In genomic region chr2:3713682-3714361, GRCm38 (mm10) we compare ENCODE assay signal across 8 mouse cellular contexts.
DNase-seq lines count a peak whose midpoint lies in the region; ATAC-seq lines count a peak whose summit lies in the region.

No protein-coding gene starts in this region.

- peak overlapping the region; percentile 88 for H3K9ac ChIP-seq in heart, embryonic 11.5 days (ENCODE audit: low read depth, low read length)

- 0 out of 2 replicates have a peak, but pooled peaks cover 2% of the 10 kb centered on the region for H3K27me3 ChIP-seq in heart, embryonic 11.5 days (ENCODE audit: control insufficient read depth, insufficient read depth, low read length)
- H3K27me3 ChIP-seq in megakaryocyte, embryonic 14.5 days (replicated peaks) = no peaks in the 10 kb centered on the region

- H3K4me1 ChIP-seq in heart, embryonic 11.5 days (ENCODE audit: control insufficient read depth, insufficient read depth, low read length) = peaks cover 13% of the 10 kb centered on the region
- peaks cover 83% of the 10 kb centered on the region for H3K4me1 ChIP-seq in megakaryocyte, embryonic 14.5 days

- H3K4me2 ChIP-seq in heart, embryonic 11.5 days = peak overlapping the region; percentile 81

- WGBS in heart, embryonic 11.5 days (ENCODE audit: insufficient replicate concordance) = 1% methylated on average over 34 of the region's 38 CpGs

- peak; percentile 9; the same call in 1 of the 2 replicates for ATAC-seq in common myeloid progenitor, adult 5-6 weeks (replicated peaks; ENCODE audit: low read depth, poor library complexity, severe bottlenecking)
- peak; percentile 71 for ATAC-seq in heart, embryonic 11.5 days (replicated peaks; ENCODE audit: insufficient number of reproducible peaks, low FRiP score, low TSS enrichment)

- H3K27ac ChIP-seq in heart, embryonic 11.5 days (ENCODE audit: low read depth, low read length) = peak overlapping the region; percentile 73

- no peaks in the 10 kb centered on the region for H3K36me3 ChIP-seq in heart, embryonic 11.5 days (ENCODE audit: control insufficient read depth, insufficient read depth, low read length)
- no peaks in the 10 kb centered on the region for H3K36me3 ChIP-seq in megakaryocyte, embryonic 14.5 days (replicated peaks; ENCODE audit: low read length)

- DNase-seq in right cerebral cortex, postnatal 14 days = peak; percentile 10
- DNase-seq in right cerebral cortex, postnatal 36 days (ENCODE audit: low spot score in 2 of 2) = no peak
- DNase-seq in kidney, postnatal 10 days = peak; percentile 72
- peak; percentile 27 to 44 for DNase-seq in spleen, postnatal 14 days (ENCODE audit: low spot score in 2 of 2)
- no peak for DNase-seq in frontal cortex, postnatal 25 days (ENCODE audit: low spot score in 2 of 2)

- H3K9me3 ChIP-seq in heart, embryonic 11.5 days (replicated peaks; ENCODE audit: control insufficient read depth, low read length) = no peaks in the 10 kb centered on the region
- no peaks in the 10 kb centered on the region for H3K9me3 ChIP-seq in megakaryocyte, embryonic 14.5 days

- H3K4me3 ChIP-seq in heart, embryonic 11.5 days (ENCODE audit: low read depth, low read length) = peak overlapping the region; percentile 93
- peak overlapping the region; percentile 97 for H3K4me3 ChIP-seq in megakaryocyte, embryonic 14.5 days (replicated peaks)

Comparison
In these comparisons a context has a peak if more than half of its experiments do, and no peak if none do; other contexts are left out.
1. DNase-seq: peak in right cerebral cortex, postnatal 14 days (single experiment), kidney, postnatal 10 days (single experiment) and spleen, postnatal 14 days (2 of 2); none in right cerebral cortex, postnatal 36 days (0 of 2) and frontal cortex, postnatal 25 days (0 of 2).